Mouse (Mus musculus) cerebellum, adult 18-20 months (tissue): ENCODE measurements at regions not wholly inside any gene's neighbourhood (a gene's known extent, or its start where the extent isn't known, plus 50 kb on each side); places are given as distances from the start of the nearest gene placed in this dataset.

Experiments used
- DNase-seq, 2 experiments: peaks; one replicate each; pipeline ENCODE4 v3.0.0; 2021

DNA sequence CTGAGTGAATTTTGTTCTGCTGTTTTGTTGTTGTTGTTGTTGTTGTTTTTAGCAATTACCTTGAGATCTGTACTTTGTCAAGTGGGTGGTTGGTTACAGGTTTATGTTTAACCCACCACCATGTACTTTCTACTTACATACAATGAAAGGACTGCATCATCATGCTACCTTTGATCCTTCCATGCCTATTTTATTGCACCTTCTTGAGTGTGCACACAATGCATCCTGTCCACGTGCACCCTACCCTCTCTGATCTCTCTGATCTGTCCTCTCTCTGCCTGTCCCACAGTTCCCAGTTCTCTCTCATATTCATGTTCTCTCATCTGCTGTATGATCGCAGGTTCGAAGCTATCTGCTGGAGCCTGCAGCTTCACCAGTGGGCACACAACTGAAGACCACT is 59.9 kb upstream of the Gas1 start:
- no peak for DNase-seq

DNA sequence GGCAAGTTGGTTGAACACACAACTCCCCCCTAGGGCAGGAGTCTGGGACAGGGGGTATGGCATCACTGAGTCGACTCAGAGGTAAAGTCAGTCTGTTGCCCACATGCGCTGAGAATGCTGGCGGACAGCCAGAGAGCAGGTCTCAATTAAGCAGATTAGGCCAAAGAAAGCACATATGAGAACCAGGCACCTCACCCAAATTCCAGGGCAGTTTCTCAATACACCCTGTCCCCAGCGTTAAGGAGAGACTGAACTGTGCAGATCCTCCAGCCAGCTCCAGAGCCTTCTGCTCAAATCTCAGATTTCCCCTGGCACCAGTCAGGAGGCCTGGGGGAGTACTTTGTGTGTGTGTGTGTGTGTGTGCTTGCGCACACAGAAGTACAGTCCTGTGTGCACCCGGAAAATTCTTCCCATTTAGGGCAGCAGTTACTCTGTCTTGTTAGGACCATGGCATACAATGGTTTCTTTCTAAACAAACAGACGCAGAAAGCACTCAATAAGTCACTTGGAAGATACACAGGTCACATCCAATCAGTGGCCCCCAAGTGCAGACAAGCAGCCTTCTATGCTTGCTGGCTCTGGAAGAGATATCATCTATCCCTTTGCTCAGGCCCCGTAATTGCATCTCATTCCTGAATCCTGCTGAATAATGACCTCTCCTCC is 65.4 kb upstream of the Gas1 start:
- DNase-seq: no peak

DNA sequence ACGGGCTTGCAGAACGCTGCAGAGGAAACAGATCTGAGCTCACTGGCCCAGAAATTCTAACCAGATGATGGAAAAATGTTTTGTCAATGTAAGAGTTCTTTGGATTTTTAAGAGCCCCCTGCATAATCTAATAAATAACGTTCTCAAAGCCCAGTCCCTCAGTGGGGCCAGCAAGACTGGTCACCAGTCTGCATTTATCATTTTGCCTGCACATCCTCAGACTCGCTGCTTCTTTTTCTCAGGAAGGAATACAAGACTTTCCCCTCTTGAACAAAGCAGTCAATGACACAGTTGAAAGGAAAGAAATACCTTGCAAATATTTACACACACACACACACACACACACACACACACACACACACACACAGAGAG is 65.9 kb upstream of the Gas1 start:
- DNase-seq: no peak

DNA sequence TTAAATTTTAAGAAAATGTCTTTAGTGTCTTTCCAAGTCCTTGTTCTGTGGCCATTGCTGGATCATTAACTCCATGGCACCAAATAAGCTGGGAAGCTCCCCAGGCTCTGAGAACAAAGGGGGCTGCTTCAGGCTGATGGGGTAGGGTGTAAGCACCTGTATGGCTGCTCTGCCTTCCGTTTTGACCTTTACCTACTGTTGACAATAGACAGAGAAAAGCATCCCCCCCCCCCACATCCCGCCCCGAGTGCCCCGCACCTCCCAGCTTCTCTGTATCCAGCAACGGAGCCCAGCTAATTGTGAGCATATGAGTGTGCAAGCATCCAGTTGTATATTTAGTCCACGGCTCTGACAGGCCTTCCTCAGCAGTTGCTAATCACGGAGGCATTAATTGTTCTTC is 78.0 kb upstream of the Gas1 start:
- DNase-seq: no peak

DNA sequence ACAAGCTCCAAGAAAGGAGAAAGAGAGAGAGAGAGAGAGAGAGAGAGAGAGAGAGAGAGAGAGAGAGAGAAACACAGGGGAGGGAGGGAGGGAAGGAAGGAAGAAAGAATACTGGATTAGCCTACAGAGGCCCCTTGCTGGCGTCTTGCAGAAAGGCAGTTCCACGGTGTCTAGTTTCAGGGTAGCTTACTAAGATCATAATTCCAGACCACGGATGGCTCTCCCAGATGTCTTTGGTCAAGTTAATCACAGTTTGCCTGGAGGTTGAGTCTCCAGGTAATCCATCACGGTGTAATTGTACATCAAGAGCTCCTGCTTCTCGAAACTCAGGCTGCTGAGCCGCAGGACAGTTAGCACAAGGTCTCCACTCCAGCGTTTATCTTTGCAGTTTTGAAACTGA is 78.5 kb upstream of the Gas1 start:
- no peak for DNase-seq

DNA sequence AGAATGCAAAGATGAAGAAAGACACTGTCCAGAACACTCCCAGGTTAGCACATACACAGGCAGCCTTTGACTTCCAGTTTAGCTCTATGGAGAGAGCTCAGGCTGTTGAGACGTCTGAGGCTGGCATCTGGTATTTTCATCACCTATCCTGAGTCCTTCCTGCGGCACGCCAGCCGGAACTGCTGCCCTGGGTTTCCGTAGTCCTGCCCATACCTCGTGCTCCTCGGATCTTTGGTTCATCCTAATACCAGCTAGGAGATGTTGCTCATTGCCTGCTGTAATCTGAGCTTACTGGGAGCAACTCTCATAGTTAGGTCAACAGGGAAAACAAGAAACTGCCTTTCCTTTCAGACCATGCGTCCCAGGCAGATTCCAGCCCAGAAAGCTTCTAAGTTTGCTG is 79.8 kb upstream of the Gas1 start:
- no peak for DNase-seq

DNA sequence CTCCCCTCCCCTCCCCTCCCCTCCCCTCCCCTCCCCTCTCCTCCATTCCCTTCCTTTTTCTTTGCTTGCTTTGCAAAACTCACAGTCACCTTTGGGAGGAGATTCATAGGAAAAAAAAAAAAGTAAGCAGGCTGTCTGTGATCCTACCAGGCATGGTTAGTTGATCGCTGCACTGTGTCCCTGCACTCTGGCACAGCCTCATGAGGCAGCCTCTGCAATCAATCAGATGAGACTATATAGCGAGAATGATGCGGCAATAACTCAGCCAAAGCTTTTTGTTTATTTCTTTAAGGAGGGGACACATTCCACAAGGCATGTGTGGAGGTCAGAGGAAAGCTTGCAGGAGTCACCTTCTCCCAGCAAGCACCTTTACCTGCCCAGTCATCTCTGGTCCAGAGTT is 80.7 kb upstream of the Gas1 start:
- no peak for DNase-seq

DNA sequence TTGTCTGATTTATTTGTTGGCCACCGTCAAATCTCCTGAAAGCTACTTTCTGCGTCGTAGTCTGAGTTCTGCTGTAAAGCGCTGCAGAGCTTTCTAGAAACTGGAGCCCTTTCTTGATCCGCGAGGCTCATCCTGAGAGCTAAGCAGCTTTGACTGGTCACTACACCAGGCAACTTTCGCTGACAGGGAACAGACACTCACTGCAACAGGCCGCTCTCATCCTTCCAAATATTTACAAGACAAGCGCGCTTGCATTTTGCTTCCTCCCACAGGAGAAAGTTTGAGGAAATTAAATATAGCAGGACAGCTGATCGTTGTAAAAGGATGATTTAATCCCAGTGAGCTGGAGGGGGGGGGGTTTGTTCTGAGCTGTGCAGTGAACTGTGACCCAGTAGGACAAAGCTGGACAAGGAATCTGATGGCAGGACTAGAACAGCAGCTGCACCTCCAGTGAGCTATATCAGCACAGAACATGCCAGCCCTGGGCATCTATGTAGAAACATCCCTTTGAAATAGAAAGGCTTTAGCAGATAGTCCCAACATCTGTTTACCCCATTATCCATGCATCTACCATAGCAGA is 85.4 kb upstream of the Gas1 start:
- DNase-seq: no peak

DNA sequence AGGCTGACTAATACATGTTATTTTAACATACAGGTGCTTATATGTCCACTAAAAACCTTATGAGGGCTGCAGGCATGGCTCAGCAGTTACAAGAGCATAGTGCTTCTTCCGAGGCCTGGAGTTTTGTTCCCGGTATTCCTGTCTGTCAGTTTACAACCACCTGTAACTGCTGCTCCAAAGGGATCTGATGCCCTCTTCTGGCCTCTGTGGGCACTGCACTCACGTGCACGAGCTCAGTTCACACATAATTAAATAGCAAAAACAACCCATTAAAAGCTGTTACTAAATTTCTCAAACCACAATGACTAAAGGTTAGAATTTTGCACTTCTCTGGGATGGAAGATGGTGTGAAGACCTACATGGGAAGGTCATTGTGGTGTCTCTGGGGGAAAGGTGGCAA is 87.3 kb upstream of the Gas1 start:
- no peak for DNase-seq

DNA sequence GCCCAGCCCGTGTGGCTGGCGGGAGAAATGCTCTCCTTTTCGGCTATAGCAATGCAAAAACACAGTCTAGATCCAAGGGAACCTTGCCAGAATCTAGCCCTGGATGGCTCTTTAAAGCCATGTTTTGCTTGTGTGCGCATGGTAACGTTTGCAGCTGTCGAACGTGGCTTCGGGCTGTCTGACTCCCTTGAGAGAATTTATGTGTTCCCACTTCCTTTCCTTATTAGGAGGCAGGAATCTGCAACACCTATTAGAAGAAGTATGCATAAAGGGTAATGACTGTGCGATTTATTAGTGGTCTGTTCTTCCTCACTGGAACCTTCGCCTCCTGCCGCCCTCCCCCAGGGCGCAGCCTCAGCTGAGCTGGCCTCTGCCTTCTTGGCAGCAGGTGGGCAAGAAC is 90.4 kb upstream of the Gas1 start:
- DNase-seq: no peak

DNA sequence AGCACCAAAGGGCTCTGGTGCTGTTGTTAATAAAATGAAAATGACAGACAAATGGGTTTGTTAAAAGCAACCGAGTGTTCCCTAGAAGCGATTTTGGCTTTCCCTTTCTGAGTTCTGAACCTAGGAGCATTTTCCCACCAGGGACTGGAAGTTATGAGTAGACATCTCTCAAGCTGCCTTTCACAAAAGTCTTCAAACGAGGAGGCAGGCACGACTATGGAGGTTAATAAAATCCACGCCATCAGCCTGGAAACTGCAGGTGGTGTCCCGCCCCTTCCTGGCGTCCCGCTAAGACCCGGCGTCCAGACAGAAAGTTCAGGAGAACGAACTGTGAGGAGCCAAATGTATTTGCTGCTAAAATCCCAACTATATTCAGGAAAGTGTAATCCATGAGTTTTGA is 91.1 kb upstream of the Gas1 start:
- no peak for DNase-seq

DNA sequence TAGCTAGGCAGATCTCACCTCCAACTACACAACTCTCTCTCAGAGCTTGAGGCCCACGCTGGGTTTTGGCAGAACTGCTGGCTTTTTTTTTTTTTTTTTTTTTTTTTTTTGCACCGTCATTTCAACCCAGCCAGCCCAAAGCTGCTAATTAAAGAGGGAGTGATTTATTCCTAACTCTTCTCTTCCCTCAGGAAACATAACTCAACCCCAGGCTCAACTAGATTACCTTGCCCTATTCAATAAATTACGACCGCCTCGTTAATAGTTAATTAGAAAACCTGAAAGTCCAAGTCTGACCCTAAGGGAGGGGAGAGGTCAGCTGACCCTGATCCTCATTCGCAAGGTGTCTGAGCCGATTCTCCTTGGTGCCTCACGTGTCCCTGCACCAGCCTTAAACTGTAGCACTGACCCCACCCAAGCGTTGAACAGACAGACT is 92.3 kb upstream of the Gas1 start:
- no peak for DNase-seq

DNA sequence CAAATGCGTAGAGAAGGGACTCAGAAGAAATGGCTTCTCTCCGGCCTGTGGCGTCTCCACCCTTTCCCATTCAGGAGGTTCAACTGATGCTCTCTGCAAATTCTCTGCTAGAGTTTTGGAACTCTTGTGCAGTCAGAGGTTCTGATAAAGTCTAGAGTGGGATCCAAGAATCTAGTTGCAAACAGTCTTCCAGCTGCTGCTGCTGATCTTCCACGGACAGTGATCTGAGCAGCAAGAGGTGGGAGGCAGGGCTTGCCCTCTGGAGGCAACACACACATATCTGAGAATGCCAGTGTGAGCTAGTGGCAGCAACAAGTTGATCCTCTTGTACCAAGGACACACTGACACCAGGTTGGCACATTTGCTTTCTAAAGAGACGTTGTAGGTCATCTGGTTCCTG is 93.4 kb upstream of the Gas1 start:
- DNase-seq: no peak

DNA sequence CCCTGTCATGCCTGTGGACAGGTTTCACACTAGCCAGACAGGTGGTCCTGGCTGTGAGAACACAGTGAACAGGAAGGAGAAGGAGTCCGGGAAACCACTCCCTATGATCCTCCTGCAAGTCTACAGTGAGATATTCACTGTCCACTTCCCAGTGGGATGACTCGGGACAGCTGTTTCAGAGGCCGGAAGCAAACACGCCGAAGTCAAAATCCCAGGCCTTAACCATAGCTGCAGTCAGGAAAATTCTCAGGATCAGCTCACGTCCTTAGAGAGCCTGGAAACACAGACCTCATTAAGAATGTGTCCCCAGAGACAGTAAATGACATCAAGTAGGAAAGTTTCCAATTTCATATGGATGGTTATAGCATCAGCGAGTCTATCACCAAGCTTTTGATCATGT is 96.2 kb upstream of the Gas1 start:
- DNase-seq: no peak

DNA sequence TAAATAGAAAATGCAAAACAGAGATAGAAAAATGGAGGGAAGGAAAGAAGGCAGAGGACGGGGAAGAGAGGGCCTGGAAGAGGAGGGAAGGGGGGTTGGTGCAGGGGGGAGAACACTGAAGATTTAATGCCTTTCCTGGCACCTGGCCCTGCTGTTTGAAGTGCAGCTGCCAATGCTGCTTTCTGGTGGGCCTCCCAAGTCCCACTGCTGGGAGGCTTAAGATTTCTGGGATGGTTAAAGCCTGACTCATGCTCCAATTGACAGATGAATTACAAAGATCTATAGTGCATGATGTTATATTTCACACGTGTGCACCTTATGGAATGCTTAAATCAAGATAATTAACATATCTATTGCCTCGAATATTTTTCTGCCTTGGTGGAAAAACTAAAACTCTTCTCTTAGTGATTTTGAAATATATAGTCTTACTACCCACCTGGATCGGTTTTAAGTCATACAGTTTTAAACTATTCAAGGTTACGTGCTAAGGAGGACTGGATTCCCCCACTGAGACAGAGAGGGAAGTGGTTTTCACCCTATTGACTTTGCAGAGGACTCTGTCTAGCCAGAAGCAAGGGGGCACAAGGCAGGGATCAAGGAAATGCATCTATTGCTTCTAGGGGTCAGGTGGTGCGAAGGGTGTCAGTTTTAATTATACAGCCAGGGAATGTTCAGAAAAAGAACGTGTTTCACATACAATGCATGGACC is 105.5 kb upstream of the Gas1 start:
- DNase-seq: no peak

DNA sequence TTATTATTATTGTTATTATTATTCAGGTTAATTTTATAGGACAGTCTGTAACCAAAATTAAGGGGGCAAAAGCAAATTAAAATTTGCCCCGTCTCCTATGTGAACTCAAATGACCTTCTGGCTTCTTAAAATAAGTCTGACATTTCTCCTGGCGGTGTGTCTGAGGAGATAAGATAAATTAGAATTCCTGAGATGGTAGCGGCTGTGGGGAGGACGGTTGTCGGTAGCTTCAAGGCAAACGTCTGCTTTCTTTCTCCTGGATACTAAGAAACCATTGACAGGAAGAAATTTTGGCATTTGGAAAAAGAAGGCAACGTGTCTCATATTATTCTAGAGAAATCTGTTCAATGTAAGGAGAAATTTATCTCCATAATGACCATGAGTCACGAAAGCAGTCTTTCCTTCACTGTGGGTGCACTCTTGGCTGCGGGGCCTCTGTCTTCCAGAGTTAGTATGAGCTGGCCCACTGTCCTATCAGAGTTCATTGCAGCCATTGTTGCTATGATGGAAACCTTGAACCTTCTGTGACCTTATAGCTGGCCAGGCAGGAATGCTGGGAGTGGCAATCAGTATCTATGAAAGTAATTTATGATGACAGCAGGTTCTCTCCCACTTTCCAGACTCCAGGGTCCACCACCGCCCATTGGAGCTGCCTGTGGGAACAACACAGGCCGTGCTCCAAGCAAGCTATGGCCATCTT is 109.5 kb upstream of the Gas1 start:
- DNase-seq: no peak

DNA sequence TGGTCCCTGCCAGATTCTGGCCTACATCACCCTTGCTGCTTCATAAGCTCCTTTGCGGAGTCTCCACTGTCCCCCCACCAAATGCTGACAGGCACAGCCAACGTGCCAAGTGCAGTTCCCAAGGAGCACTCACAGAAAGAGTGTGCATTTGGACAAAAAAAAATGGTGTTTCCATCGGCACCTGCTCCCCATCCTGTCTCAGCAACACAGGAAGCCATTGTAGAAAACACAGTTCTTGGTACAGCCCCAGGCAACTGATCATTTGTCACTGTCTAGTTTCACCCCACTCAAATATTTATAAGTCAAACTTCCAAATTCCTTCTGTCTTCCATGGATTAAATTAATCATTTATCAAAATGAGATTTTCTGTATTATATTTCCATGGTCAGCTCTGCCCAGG is 112.5 kb upstream of the Gas1 start:
- DNase-seq: no peak

DNA sequence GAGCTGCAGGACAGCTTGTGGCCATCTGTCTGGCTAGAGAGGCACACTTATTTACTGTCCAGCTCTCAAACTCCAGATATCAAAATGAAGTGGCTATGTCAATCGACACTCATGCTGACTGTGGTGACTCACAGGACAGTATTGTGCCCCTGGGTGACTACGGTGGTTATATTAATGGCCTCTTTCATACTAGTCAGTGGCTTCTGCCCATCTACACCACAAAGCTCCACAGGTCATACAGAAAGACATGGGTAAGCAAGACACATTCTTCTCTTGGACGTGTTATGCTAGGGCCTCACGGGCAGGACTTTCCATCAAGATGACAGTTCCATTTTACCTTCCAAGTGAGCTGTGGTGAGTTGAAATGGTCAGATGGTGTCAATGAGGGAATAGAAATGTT is 113.7 kb upstream of the Gas1 start:
- no peak for DNase-seq

DNA sequence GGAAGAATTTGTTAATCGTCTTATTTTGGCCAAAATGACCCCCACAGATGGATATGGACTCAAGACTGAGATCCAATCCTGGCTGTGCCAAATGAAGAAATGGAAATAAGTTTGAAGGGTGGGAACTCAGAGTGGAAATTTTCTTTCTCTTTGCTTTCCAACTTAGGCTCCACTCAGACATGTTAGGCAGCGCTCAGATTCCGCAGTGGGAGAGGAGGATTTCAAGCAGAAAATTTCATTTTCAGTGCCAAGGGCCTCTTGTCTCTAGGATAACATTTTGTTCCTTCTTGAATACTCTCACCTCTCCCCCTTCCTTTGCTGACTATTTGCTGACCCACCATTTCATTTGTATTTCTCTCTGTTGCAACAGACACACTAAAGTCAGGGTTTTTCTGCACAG is 114.2 kb upstream of the Gas1 start:
- DNase-seq: no peak

DNA sequence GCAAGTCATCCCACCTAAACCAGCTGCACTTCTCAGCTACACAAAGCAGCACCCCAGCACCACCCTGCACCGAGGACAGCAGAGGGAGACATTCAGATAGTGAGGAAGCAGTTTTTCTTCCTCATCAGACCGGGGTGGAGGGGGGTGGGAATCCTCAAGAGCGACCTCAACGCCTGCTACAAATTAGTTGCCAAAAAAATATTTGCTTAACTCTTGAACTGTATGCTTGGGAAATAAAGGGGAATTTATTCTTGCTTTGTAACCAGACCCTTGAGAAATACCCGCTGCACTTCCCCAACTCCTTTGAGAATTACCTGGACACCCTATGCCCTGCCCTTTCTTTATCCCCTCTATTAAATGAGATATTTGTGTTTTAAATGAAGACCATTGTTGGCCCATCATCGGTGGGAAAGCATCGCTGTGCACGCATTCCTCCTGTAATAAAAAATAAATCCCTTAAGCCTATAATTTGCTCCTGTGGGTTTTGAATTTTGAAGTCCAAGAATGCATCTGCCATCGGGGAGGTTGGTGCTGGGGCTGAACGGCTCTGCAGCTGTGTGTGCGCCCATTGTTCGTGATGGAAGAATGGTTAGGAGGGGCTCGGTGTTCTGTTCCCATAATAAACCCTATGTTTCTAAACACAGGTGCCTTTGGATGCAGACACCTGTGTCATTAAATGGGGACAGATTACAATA is 119.2 kb upstream of the Gas1 start:
- DNase-seq: no peak

DNA sequence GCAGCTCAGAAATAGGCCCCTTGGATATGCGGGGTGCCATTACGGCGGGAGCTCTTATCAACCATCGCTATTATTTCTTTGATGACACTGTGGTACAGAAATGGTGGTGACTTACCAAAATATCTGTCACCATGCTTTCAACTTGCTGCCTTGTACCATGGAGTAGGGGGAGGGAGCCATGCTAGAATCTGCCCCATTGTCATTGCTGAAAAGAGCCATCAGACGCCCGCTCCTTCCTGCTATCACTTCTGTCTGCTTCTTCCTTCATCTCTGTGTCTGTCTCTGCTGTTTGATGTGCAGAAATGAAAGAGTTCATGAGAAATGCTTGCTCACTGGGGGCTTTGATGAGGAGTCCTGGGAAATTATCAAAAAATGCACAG is 119.7 kb upstream of the Gas1 start:
- no peak for DNase-seq

DNA sequence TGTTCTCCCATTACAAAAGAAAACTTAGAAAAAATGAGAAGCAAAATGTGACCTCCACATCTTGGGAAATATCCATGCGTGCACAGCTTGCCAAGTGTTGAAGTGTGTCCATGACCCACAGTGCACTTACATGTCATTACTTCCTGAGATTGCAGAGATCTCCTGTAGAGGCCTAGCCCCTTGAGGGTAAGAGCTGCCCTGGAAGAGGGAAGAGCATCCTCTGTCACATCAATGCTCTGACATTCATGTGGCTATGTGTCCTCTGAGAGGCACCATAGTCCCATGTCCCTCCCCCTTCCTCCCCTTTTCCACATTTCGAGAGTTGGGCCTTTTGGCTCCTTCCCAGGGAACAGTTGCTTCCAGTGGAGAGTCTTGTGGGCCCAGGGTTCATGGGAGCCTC is 121.4 kb upstream of the Gas1 start:
- no peak for DNase-seq

DNA sequence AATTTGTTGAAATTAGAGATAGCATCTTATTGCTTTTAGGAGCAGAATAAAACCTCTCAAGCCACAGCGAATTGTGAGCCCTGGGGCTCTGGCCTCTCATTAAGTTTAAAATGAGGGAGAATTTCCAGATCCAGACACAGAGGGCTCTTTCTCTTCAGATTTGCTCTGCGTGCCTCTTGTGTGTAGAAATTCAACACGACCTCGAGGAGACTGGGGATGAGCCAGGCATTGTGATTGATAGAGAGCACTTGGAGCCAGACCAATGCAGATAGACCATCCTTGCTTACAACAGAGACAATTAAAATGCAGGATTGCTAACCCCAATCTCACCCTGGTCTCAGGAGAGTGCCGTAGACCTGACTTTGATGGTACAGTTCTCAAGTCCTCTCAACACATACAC is 121.9 kb upstream of the Gas1 start:
- DNase-seq: no peak

DNA sequence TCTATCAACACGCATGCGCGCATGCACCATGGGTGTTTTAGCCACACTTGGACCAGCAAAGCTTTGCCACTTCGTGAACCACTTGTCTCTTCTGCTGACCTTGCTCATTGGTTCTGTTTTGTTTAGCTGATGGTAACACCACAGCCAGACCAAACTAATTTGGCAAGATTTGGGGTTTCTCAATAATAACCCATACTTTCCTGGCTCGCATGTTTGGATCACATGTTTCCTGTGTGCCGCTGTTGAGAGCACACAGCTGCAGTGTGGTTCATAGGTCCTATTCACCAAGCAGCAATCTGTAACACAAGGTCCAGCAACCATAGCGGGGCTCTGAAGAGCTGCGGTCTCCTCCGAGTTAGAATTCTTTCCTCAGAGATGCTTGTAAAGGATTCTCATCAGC is 126.4 kb upstream of the Gas1 start:
- DNase-seq: no peak
